Mouse (Mus musculus): Measurements from ENCODE around the gene Hcar2. TPM values are rescaled to one million over a fixed set of nuclear protein-coding genes. Genes with fewer than 3 reads are reported as not detected.

The Hcar2 gene
- polyA plus RNA-seq, 1 experiment: 3.6 TPM

GRCm38 (mm10) chr5:123853877-123854504, 11.3 kb downstream of the Hcar2 start:
- no peak overlapping the region for H3K27ac ChIP-seq (ENCODE audit: control insufficient read depth, insufficient read depth, low read depth, low read length, poor library complexity)
- WGBS: 87% methylated on average over 11 of the region's 11 CpGs
- TF ChIP-seq CTCF (IDR thresholded peaks at IDR 0.05; ENCODE audit: control insufficient read depth, insufficient read depth, low read length) (no peak), POLR2A (IDR thresholded peaks at IDR 0.05; ENCODE audit: borderline replicate concordance, control insufficient read depth, low read depth, low read length) (no peak)
- no peak overlapping the region for H3K4me3 ChIP-seq (replicated peaks; ENCODE audit: control insufficient read depth, low read depth, low read length)
- no peaks in the 10 kb centered on the region; the same call in 1 of the 2 replicates for H3K4me1 ChIP-seq (ENCODE audit: control insufficient read depth, insufficient read depth, low read length)

GRCm38 (mm10) chr5:123851398-123851797, 13.9 kb downstream of the Hcar2 start:
- WGBS: 2% methylated on average over 2 of the region's 2 CpGs
- Histone ChIP-seq H3K4me1 (ENCODE audit: control insufficient read depth, insufficient read depth, low read length) (no peaks in the 10 kb centered on the region; the same call in 1 of the 2 replicates), H3K27ac (ENCODE audit: control insufficient read depth, insufficient read depth, low read depth, low read length, poor library complexity) (no peak overlapping the region), H3K4me3 (replicated peaks; ENCODE audit: control insufficient read depth, low read depth, low read length) (no peak overlapping the region)
- no peak for TF ChIP-seq POLR2A (IDR thresholded peaks at IDR 0.05; ENCODE audit: borderline replicate concordance, control insufficient read depth, low read depth, low read length)

DNA sequence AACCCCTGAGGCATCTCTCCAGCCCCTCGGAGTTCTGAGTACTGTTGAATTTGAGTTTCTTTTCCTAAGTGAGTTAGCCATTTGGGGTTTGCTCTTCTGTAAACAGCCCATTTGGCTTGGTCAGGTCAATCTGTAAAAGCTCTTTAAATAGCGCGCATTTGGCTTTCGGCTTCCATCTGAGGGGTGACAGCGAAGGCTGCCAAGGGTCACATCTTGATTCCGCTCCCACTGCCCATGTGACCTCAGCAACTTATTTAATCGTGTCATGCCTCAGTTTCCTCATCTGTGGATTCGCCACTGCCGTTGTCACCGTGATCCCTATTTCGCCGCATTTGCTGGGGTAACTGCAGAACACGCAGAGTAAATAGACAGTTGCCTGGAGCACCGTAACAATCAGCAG, 21.0 kb downstream of the Hcar2 start:
- Histone ChIP-seq H3K4me1 (ENCODE audit: control insufficient read depth, insufficient read depth, low read length) (no peaks in the 10 kb centered on the region; the same call in 1 of the 2 replicates), H3K27ac (ENCODE audit: control insufficient read depth, insufficient read depth, low read depth, low read length, poor library complexity) (no peak overlapping the region), H3K4me3 (replicated peaks; ENCODE audit: control insufficient read depth, low read depth, low read length) (no peak overlapping the region)
- TF ChIP-seq CTCF (IDR thresholded peaks at IDR 0.05; ENCODE audit: control insufficient read depth, insufficient read depth, low read length): no peak
- no peak for TF ChIP-seq POLR2A (IDR thresholded peaks at IDR 0.05; ENCODE audit: borderline replicate concordance, control insufficient read depth, low read depth, low read length)
- 91% methylated on average over 14 of the region's 14 CpGs for WGBS

- Histone ChIP-seq H3K27ac (ENCODE audit: control insufficient read depth, insufficient read depth, low read depth, low read length, poor library complexity) (no peak overlapping the region), H3K4me3 (replicated peaks; ENCODE audit: control insufficient read depth, low read depth, low read length) (no peak overlapping the region), H3K4me1 (ENCODE audit: control insufficient read depth, insufficient read depth, low read length) (no peaks in the 10 kb centered on the region; the same call in 1 of the 2 replicates)
- WGBS: 81% methylated on average over 4 of the region's 4 CpGs
- TF ChIP-seq CTCF (IDR thresholded peaks at IDR 0.05; ENCODE audit: control insufficient read depth, insufficient read depth, low read length) (no peak), POLR2A (IDR thresholded peaks at IDR 0.05; ENCODE audit: borderline replicate concordance, control insufficient read depth, low read depth, low read length) (no peak)
These were observed 21.5 kb downstream of the Hcar2 start for GRCm38 (mm10) chr5:123843816-123844215.

DNA sequence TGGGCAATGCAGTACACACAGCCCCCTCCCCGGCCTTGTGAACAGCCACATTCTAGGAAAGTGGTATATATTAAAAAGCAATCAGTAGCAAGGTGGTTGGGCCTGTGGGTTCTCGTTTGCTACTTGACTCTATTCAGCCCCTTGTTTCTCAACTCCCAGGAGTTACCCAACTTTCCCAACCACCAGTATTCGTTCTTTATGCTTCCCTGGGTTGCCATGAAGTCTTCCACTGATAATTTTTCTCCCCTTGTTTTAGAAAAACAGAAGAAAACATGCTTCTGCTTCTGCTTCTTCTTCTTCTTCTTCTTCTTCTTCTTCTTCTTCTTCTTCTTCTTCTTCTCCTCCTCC, 22.4 kb downstream of the Hcar2 start:
- 25% methylated on average over 3 of the region's 3 CpGs for WGBS
- H3K27ac ChIP-seq (ENCODE audit: control insufficient read depth, insufficient read depth, low read depth, low read length, poor library complexity): no peak overlapping the region

GRCm38 (mm10) chr5:123842221-123842934, 22.9 kb downstream of the Hcar2 start:
- Histone ChIP-seq H3K27ac (ENCODE audit: control insufficient read depth, insufficient read depth, low read depth, low read length, poor library complexity) (no peak overlapping the region), H3K4me1 (ENCODE audit: control insufficient read depth, insufficient read depth, low read length) (no peaks in the 10 kb centered on the region; the same call in 1 of the 2 replicates), H3K4me3 (replicated peaks; ENCODE audit: control insufficient read depth, low read depth, low read length) (no peak overlapping the region)
- TF ChIP-seq POLR2A (IDR thresholded peaks at IDR 0.05; ENCODE audit: borderline replicate concordance, control insufficient read depth, low read depth, low read length) (no peak), CTCF (IDR thresholded peaks at IDR 0.05; ENCODE audit: control insufficient read depth, insufficient read depth, low read length) (no peak)
- WGBS: 69% methylated on average over 11 of the region's 11 CpGs

More for the DNA sequence above, 22.4 kb downstream of the Hcar2 start:
- no peak overlapping the region for H3K4me3 ChIP-seq (replicated peaks; ENCODE audit: control insufficient read depth, low read depth, low read length)
- H3K4me1 ChIP-seq (ENCODE audit: control insufficient read depth, insufficient read depth, low read length): no peaks in the 10 kb centered on the region; the same call in 1 of the 2 replicates
- TF ChIP-seq POLR2A (IDR thresholded peaks at IDR 0.05; ENCODE audit: borderline replicate concordance, control insufficient read depth, low read depth, low read length): no peak

- Histone ChIP-seq H3K27ac (ENCODE audit: control insufficient read depth, insufficient read depth, low read depth, low read length, poor library complexity) (no peak overlapping the region), H3K4me3 (replicated peaks; ENCODE audit: control insufficient read depth, low read depth, low read length) (no peak overlapping the region), H3K4me1 (ENCODE audit: control insufficient read depth, insufficient read depth, low read length) (peaks cover 3% of the 10 kb centered on the region; the same call in 1 of the 2 replicates)
- TF ChIP-seq CTCF (IDR thresholded peaks at IDR 0.05; ENCODE audit: control insufficient read depth, insufficient read depth, low read length) (no peak), POLR2A (IDR thresholded peaks at IDR 0.05; ENCODE audit: borderline replicate concordance, control insufficient read depth, low read depth, low read length) (no peak)
- WGBS: 79% methylated on average over 4 of the region's 4 CpGs
These were observed 27.9 kb downstream of the Hcar2 start for GRCm38 (mm10) chr5:123837371-123837770.

DNA sequence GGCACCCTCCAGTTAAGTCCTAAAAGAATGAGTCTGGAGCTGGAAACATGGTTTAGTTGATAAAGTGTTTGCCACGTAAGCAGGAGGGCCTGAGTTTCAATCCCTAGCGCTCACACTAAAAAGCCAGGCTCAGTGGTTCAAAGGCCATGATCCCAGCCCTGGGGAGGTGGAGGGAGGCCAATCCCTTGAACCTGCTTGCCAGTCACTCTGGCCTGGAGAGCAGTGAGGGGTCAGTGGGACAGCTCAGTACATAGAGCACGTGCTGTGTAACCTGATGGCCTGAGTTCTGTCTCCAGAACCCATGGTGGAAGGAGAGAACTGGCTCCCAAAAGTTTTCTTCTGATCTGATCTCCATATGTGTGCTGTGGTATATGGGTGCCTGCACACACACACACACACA, 30.5 kb downstream of the Hcar2 start:
- 88% methylated on average over 3 of the region's 3 CpGs for WGBS
- Histone ChIP-seq H3K27ac (ENCODE audit: control insufficient read depth, insufficient read depth, low read depth, low read length, poor library complexity) (no peak overlapping the region), H3K4me1 (ENCODE audit: control insufficient read depth, insufficient read depth, low read length) (peaks cover 3% of the 10 kb centered on the region; the same call in 1 of the 2 replicates), H3K4me3 (replicated peaks; ENCODE audit: control insufficient read depth, low read depth, low read length) (no peak overlapping the region)
- TF ChIP-seq CTCF (IDR thresholded peaks at IDR 0.05; ENCODE audit: control insufficient read depth, insufficient read depth, low read length) (no peak), POLR2A (IDR thresholded peaks at IDR 0.05; ENCODE audit: borderline replicate concordance, control insufficient read depth, low read depth, low read length) (no peak)
